Mouse (Mus musculus) embryonic fibroblast, embryonic 13.5 days (primary cell): ENCODE measurements at regions not wholly inside any gene's neighbourhood (a gene's known extent, or its start where the extent isn't known, plus 50 kb on each side); places are given as distances from the start of the nearest gene placed in this dataset.

ENCODE experiments used
- CTCF ChIP-seq: IDR thresholded peaks from 2 replicates; pipeline ENCODE4 v1.5.1; 2011; ENCODE audit warnings: mild to moderate bottlenecking, control low read depth, low read length, moderate library complexity, borderline replicate concordance; ENCODE audit not compliant: insufficient read depth
- POLR2A ChIP-seq: IDR thresholded peaks from 2 replicates; pipeline ENCODE4 v1.6.1; 2011; ENCODE audit warnings: low read depth, mild to moderate bottlenecking, control low read depth, low read length, moderate library complexity

GRCm38 (mm10) chr5:53345164-53345563 is 78.3 kb downstream of the Smim20 start:
- TF ChIP-seq POLR2A (no peak), CTCF (no peak)
